Mouse (Mus musculus): ENCODE measurements around the gene Sipa1l1.
A peak's percentile ranks its signal among the peaks of the same experiment; 100 is the strongest.

The Sipa1l1 gene

GRCm38 (mm10) chr12:82168820-82169533 lies at the start of gene Sipa1l1:
Sipa1l1 (plus strand) TSS chr12:82169320.
- DNase-seq (ENCODE audit: low spot score in 2 of 2), result peak; percentile 94 to 96

DNA sequence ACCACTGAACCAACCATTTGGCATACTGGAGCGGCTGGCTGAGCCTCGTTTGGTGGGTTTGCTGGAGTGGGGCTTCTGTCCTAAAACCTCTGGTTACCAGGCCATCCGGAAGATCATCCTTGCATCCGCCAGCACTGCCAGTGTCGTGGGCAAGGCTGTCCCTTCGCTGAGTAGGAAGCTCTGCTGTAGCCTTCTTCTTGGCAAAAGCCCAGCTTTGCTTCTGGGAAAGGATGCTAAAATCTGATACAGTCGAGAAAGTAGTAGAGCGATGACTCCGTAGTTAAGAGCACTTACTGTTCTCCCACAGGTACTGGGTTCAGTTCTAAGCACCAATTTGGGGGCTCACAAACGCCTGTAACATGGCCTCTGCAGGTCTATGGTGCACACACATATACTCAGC lies 47.2 kb upstream of the Sipa1l1 start:
- DNase-seq (ENCODE audit: low spot score in 2 of 2), result no peak

GRCm38 (mm10) chr12:82122450-82123249 lies 46.5 kb upstream of the Sipa1l1 start:
- peak in 1 of 2 experiments; percentile 23 for DNase-seq (ENCODE audit: low spot score in 2 of 2)

DNA sequence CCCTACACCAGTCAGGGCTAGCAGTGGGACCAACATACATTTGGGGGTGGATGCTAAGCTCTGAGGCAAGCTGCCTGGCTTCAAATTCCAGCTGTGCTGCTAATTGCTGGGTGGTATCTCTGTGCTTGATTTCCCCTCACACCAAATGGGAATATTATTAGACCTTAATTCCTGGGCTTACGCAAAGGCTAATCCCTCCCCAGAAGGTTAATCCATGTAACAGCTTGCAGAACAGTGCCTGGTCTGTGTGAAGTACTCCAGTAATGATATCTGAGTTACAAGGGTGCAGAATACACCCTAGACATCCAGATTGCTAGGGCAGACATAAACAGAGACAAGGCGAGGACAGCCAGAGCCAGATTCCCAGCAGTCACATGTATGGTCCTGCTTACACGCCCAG lies 42.3 kb upstream of the Sipa1l1 start:
- no peak for DNase-seq (ENCODE audit: low spot score in 2 of 2)

- DNase-seq (ENCODE audit: low spot score in 2 of 2), result no peak
Observed at GRCm38 (mm10) chr12:82139234-82140166, 29.6 kb upstream of the Sipa1l1 start.

DNA sequence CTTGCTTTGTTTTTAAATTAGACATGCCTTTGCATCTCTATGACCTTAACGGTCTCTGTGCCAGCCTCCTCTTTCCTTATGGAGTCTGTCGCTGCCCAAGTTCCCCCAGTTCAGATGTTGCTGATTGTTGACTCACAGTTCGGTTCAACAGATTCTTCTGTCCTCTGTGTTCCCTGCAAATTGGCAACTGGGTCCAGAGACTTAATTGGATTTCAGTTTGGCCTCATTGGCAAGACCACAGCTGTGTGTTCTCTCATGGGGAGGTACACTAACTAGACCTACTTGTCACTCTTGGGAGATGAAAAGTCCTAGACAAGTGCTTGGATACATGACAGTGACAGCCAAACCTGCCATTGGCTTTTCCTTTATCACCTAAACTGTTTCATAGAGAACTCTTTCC lies 25.7 kb upstream of the Sipa1l1 start:
- DNase-seq (ENCODE audit: low spot score in 2 of 2), result no peak

DNA sequence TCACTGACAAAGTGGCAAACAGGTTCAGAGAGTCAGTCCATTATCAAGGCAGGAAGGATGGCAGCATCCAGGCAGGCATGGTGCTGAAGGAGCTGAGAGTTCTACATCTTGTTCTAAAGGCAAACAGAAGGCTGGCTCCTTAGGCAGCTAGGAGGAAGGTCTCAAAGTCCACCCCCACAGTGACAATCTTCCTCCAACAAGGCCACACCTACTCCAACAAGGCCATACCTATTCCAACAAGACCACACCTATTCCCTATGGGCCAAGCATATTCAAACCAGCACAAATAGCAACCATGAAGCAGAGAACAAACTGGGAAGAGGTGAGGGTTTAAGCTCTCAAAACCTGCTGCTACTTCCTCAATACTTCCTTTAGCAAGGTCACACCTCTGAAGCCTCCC lies 23.9 kb upstream of the Sipa1l1 start:
- no peak for DNase-seq (ENCODE audit: low spot score in 2 of 2)

- no peak for DNase-seq (ENCODE audit: low spot score in 2 of 2)
Observed at GRCm38 (mm10) chr12:82147021-82147693, 22.0 kb upstream of the Sipa1l1 start.

- DNase-seq (ENCODE audit: low spot score in 2 of 2), result no peak
Observed at GRCm38 (mm10) chr12:82148328-82148930, 20.7 kb upstream of the Sipa1l1 start.

DNA sequence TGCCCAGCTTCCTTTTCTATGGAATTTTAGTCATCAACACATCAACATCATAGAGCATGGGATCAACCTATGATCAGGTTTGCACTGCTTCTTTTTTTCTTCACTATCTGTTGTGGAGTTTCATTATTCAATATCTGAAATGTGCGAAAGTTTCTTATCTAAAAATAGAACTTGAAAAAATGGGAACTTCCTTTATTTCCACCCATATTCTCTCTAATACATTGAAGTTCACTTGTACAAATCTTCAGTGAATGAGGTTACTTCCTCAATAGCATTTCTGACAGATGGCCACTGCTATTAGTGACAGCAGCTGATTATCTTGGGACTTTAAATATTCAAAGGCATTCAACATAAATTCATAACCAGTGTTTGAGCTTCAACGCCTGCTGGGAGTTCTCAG lies 18.1 kb upstream of the Sipa1l1 start:
- DNase-seq (ENCODE audit: low spot score in 2 of 2), result no peak

DNA sequence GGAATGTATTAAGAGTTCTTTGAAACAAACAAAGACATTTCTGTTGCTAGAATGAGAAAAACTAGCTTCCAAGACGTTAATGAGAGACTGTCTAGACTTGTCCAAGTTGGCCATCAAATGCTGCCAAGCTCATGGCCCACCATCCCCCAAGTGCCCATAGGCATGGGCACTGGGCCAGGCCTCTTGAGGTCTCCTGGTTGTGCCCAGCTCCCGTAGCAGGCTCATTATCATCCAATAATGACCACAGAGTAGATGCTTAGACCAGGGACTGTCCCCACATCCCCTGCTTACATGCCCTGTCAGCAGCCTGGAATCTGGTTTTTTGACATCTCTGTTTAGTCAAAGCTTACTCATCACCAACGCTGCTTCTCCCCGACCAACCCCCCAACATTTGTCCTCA lies 14.6 kb upstream of the Sipa1l1 start:
- no peak for DNase-seq (ENCODE audit: low spot score in 2 of 2)

- no peak for DNase-seq (ENCODE audit: low spot score in 2 of 2)
Observed at GRCm38 (mm10) chr12:82158516-82158915, 10.6 kb upstream of the Sipa1l1 start.

GRCm38 (mm10) chr12:82159372-82159771 lies 9.7 kb upstream of the Sipa1l1 start:
- no peak for DNase-seq (ENCODE audit: low spot score in 2 of 2)

DNA sequence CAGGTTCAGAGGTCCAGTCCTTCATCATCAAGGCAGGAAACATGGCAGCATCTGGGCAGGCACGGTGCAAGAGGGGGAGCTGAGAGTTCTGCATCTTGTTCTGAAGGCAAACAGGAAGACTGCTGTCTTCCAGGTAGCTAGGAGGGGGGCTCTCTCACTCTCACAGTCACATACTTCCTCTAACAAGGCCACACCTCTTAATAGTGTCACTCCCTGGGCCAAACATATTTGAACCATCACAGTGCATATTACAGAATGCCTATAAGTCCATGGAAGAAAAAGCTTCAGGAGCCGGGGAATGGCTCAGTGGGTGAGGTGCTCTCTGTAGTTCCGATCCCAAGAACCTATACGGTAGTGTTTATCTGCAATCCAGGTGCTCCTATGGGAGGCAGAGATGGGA lies 3.5 kb upstream of the Sipa1l1 start:
- no peak for DNase-seq (ENCODE audit: low spot score in 2 of 2)

DNA sequence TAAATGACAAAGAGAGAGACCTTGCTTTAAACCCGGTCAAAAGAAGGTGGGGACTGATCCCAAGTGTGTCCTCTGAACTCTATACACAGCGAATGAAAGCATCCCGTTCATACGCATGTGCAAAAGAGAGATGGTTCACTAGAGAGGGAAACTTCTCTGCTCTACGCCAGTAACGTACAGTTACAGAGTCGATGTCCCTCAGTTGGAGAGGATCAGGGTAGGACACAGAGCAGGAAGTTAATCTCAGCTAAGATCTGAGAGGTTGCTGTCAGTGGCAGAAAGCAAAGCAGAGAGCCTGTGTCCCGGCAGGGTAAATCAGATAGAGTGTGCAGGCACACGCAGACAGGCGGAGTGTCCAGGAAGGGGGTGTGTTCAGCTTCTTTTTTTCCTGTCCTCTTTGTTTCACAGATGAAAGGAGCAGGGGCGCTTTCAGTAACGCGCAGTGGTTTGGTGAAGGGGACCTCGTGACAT lies 3.0 kb upstream of the Sipa1l1 start:
- DNase-seq (ENCODE audit: low spot score in 2 of 2), result no peak

DNA sequence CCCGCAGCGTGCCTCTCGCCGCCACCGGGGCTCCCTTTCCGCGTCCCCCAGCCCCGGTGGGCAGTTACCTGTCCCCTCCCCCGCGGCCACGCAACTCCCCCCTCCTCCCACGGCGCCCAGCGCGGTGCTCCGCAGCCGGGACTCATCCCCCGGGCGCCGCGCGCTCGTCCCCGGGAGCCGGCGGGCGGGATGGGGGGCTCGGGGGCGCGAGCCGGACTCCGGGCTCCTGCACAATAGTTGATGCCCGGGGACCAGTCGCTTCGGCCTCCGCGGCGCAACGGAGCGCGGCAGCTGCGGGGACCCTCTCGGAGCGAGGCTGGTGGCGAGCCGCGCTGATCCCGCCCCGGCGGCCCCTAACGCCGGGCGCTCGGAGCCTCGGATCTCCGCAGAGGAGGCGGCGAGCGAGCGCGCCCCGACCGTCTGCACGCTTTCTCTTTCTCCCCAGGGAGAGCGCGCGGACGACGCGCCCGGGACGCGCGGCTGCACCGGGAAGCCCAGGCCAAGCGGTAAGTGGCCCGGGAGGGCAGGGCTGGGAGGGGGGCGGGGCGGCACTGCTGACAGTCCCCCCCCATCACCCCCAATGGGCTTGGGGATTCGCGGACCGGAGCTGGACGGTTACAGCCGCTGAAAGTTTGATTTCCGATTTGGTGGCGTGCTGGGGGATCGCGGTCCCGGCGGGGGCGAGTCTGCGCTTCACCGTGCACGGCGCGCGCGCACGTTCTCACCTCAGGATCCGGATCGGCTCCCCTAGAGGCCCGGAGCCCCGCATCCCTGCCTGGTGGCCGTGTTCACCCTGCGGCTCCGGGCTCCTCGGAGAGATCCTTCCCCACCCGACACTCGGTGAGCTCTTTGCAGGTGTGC lies 681 bp downstream of the Sipa1l1 start:
- peak; percentile 64 to 78 for DNase-seq (ENCODE audit: low spot score in 2 of 2)

DNA sequence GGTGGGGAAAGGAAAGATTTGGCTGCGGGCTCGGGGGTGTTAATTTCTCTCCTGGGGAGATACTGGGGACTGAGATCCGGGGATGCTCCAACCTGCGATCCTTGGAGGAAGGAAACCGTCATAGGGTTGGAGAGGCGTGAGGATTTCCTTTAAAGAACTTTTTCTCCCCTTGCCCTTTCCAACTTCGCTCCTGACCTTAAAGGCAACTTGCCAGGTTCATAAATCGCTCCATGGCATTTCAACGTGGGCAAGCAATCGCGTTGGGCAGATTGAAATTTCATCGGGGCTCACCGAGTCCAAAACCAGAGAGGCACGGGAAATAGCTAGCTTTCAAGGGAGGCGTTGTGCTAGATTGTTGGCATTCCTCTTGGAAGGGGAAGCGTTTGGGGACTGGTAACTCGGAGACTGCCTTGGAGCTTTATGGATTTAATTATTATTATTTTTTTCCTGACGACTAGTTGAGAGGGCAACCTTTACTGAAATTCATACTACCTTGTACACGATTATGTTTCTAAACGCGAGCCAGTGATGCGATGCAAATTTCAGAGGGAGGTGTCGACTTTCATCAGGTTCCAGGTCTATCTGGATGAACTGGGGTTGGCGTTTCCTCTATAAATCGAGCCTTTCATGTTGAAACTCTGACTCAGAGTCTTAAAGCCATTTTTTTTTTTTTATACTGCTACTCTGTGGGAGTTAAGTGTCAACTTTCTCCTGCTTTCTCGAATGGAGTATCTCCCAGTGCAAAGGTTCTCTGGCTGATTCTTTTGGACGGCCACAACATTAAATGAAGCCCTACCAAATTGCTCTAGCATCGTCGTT lies 1.6 kb downstream of the Sipa1l1 start:
- DNase-seq (ENCODE audit: low spot score in 2 of 2), result no peak

DNA sequence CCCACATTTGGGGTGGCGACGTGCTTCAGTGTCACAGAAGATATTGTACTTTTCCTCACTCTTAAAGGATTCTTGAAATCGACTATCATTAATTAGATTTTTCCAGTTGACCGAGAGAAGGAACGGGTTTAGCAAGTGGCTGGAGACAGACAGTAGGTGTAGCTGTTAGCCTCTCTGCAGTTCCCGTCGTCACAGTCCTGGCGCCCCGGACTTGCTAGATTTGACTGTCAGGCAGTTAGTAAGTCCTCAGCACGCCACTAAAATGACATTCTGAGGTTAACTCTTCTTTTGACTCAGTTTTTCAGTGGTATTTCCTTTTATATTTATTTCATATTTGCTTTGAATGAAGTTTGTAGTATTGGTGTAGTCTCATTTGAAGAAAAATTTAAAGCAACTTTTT lies 2.5 kb downstream of the Sipa1l1 start:
- no peak for DNase-seq (ENCODE audit: low spot score in 2 of 2)

DNA sequence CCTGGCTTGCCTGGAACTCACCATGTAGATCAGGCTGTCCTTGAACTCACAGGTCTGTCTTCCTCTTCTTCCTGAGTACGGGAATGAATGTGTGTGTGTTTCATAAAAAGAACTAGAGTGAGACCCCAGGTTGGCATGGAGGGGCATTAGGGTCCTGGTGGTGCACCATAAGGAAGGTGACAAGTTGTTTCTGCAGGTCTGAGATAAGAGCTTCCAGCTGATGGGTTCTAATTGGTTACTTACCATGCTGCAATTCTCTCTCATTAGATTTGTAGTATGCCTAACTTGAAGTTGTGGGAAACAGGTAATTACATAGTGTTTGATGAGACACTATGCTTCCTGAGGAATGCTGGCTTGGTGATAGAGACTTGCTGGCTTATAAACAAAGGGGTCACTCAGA lies 4.5 kb downstream of the Sipa1l1 start:
- no peak for DNase-seq (ENCODE audit: low spot score in 2 of 2)
